Mouse (Mus musculus) kidney, adult 9 months (tissue): Measurements from ENCODE around the gene Cfap57.
A peak's percentile ranks its signal among the peaks of the same experiment; 100 is the strongest.
"Not testable (repeated sequence)": the region's sequence is repeated elsewhere in the genome, so short reads cannot be mapped to it uniquely, and the experiment has no call there.

Source experiments
- DNase-seq: peaks from one replicate; pipeline ENCODE4 v3.0.0; 2022

Gene Cfap57

DNA sequence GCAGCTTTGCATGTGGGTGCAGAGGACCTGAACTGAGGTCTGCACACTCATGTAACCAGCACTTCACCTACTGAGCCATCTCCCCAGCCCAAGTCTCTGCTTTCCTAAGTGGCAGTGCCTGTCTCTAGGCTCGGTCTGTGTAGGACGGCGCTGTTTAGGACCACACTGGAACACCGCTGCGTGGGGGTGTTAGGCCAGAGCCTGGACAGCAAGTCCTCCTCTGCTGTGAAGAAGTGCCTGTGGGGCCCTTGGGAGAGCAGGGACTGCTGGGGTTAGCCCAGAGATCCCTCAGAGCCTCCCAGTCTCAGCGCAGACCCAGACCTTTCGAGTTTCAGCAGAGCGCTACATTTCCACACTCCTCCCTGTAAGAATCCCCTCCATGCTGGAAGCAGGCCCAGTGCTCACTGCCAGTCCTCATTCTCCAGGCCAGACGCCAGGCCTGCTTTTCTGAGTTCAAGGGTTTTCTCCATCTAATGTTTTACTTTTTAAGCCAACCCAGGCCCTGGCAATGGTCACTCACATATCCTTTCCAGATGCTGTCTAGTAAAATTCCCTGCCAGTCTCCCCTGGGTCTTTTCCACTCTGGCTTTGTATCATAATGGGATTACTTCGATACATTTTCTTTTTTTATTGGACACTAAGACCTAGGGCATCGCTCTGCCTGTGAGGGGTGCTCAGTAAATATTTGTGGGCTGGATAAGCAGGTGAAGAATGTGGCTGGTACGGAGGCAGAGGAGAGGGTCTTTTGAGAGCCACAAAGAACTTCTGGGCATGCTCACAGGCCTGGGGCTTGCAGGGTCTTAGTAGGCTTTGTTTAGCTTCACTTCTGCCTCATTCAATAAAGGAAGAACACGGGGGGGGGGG is 56.3 kb downstream of the Cfap57 start:
- peak; percentile 28 for DNase-seq

- DNase-seq: no peak
Observed at GRCm38 (mm10) chr4:118553039-118553649, 67.4 kb downstream of the Cfap57 start.

DNA sequence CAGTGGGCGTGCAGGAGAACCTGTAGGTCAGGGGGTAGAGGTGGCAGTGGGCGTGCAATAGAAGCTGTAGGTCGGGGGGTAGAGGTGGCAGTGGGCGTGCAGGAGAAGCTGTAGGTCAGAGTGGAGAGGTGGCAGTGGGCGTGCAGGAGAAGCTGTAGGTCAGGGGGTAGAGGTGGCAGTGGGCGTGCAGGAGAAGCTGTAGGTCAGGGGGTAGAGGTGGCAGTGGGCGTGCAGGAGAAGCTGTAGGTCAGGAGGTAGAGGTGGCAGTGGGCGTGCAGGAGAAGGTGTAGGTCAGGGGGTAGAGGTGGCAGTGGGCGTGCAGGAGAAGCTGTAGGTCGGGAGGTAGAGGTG is 72.5 kb downstream of the Cfap57 start:
- DNase-seq: not testable (repeated sequence)

- DNase-seq: not testable (repeated sequence)
Observed at GRCm38 (mm10) chr4:118547424-118548129, 73.0 kb downstream of the Cfap57 start.

GRCm38 (mm10) chr4:118544441-118545127 is 76.0 kb downstream of the Cfap57 start:
- peak; percentile 60 for DNase-seq

- DNase-seq: peak; percentile 96
Observed at GRCm38 (mm10) chr4:118543592-118544260, 76.9 kb downstream of the Cfap57 start, which contains the start of gene Tmem125. Tmem125 (minus strand) TSS chr4:118544044.

DNA sequence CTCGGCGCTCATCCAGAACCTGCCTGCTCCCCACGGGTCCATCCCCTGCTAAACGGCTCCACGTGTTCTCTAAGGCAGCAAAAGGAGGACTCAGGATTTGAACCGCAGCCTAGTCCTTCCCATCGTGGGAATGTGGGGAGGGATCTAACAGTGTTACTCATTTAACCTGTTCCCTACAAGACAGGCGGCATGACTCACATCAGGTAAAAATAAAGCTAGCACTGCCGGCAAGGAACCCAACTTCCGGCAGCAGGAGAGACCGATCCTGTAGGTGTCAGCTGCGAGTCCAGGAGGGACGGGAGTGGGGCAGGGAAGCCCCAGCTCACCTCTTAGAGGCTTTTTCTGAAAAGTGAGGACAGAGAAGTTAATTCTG is 77.4 kb downstream of the Cfap57 start:
- DNase-seq: peak; percentile 88

DNA sequence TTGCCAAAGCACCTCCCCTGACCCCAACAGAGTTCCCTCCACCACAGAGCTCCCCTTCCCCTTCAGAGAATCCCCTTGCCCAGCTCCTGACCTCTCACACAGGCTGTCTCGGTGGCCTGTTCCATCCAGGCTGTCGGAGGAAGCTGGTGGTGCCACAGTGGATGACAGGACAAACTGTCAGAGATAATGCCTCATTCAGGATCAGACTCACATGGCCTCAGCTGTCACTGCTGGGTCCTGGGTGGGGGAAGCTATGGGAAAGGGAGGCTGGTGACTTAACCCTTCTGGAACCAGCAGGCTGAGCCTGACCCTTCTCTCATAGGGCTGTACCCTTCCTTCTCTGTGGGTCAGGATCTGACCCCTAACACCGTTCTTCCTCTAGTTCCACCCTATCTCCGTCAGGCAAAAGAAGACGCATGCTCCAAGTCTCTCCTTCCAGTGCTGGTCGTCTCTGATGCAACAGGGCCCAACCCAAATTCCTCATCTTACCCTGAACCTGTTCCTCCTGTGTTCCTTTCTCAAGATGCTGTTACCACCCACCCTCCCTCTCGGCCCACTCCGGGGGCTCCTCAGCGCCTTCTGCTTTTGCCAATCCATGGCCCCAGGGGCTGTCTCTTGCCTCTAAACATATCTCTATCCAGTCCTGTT is 77.9 kb downstream of the Cfap57 start:
- DNase-seq: no peak

- no peak for DNase-seq
Observed at GRCm38 (mm10) chr4:118539904-118540303, 80.7 kb downstream of the Cfap57 start.

- DNase-seq: peak; percentile 89
Observed at GRCm38 (mm10) chr4:118537801-118538200, 82.8 kb downstream of the Cfap57 start.

DNA sequence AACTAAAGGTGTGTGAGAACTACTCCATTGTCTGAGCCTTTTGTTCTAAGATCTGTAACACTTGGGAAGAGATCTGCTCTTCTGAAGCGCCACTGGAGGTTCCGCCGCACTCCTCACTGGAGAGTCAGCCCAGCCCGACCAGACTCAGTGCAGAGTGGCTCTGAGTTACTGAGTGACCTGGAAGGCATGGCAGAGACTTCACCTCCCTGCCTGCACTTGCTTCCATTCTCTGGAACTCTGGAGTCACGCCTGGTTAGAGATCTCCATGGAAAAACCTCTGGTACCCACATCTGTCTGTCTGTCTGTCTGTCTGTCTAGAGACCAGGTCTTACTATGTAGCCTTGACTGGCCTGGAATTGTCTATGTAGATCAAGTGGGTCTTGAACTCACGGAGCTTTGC is 85.0 kb downstream of the Cfap57 start:
- peak; percentile 81 for DNase-seq

DNA sequence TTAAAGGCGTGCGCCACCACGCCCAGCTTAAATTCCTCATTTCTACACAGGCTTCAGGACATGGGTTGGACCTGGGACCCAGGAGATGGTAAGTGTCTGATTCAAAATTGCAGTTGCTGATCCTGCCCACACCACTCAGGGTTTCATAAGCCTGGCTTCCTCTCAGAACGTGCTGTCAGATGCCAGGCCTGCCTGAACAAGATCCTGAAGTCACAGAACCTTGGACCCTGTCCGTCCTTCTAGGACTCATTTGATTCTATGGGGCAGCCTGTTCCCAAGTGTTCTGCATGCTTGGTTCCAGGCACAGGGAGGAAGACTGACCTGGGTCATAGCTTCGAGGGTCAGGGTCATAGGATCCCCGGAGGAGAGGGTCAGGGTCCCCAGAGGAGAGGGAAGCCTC is 87.0 kb downstream of the Cfap57 start:
- peak; percentile 92 for DNase-seq

DNA sequence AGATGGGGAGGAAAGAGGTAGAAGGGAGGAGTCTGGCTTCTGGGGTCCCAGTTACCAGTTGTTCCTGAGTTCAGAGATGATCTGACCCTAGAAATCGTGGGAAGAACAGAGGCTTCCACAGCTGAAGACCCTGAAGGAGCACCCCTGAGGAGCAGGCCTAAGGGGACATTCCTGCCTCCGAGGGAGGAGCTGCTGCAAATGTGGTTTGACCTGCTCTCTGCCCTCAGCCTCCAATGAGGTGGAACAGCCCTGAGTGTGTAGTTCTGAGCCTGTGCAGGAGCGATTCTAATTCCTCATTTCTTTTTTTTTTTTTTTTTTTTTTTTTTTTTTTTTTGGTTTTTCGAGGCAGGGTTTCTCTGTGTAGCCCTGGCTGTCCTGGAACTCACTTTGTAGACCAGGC is 87.4 kb downstream of the Cfap57 start:
- peak; percentile 82 for DNase-seq

DNA sequence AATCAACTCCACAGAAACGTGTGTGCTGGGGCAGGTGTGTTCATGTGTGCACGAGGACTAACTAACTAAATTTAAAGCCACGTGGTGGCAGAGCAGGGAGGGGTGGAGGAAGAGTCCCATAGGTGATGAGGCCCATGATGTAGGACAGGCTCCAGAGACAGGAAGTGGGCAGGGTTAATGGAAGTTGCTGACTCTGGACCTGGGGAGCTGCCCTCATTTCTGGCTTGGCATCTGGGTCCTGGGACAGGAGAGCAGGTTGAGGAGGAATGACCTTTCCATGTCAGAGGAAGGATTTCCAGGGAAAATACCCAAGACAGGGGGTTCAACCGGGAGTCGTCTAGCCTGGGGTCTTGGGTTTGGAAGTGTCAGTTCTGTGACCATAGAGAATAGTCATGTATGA is 87.9 kb downstream of the Cfap57 start:
- DNase-seq: peak; percentile 66

- DNase-seq: peak; percentile 76
Observed at GRCm38 (mm10) chr4:118527720-118528119, 92.9 kb downstream of the Cfap57 start.

DNA sequence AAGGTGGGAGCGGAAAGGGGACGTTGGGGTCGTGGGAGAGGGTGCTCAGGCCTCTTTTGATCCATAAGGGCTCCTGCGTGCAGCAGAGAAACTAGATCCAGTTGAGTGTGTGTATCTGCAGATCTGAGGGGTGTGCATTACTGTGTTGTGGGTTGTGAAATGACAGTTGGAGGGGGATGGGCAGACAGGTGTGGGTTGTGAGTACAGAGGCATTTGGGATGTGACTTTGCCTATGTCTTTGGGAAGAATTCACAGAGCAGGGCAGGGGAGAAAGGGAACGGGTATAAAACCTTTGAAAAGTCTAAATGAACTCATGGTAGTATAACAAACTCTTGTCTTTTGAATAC is 93.3 kb downstream of the Cfap57 start:
- no peak for DNase-seq

- peak; percentile 93 for DNase-seq
Observed at GRCm38 (mm10) chr4:118526408-118527334, 93.9 kb downstream of the Cfap57 start, which contains the start of gene 2610528J11Rik. 2610528J11Rik (plus strand) TSS chr4:118526999.

GRCm38 (mm10) chr4:118525779-118526178 is 94.8 kb downstream of the Cfap57 start:
- no peak for DNase-seq

DNA sequence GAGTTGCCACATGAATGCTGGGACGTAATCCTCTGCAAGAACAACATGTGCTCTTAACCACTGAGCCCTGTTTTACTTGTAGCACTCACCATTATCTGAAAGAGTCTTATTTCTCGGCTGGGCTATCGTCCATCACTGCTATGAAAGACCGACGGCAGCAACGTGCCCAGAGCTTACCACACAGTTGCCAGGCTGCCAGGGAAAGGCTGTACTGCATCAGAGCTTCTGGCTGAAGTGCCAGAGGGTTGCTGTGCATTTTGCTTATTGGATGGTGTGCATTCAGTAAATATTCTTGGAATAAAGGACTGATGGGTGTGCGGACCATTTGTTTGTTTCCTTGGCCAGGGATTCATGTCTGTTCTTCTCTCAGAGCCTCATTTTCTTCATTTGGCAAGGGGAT is 96.6 kb downstream of the Cfap57 start:
- no peak for DNase-seq

- no peak for DNase-seq
Observed at GRCm38 (mm10) chr4:118522248-118522647, 98.3 kb downstream of the Cfap57 start.

DNA sequence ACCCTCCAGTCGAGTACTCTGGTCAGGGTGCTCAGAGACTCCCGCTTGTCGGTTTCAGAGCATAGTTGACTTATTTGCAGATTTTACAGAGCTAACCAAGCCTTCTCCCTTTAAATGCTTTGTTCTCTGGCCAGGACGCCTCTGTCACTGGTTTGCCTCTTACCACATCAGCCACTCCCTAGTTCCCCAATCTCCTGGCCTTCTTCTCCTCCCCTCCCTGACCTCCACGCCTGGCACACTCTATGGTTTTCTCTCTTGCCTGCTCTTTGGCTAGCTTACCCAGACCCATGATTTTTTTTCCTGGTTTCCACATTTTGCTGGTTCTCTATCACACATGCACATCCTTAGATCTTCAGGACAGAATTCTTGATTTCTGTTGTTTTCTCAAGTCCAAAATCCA is 102.4 kb downstream of the Cfap57 start:
- no peak for DNase-seq
